Mouse (Mus musculus): Measurements from ENCODE around the gene Brsk1. TPM values are rescaled to one million over a fixed set of nuclear protein-coding genes. Genes with fewer than 3 reads are reported as not detected.
A peak's percentile ranks its signal among the peaks of the same experiment; 100 is the strongest.

Gene Brsk1
- polyA plus RNA-seq, 1 experiment from 2014 or later: 6.2 TPM

DNA sequence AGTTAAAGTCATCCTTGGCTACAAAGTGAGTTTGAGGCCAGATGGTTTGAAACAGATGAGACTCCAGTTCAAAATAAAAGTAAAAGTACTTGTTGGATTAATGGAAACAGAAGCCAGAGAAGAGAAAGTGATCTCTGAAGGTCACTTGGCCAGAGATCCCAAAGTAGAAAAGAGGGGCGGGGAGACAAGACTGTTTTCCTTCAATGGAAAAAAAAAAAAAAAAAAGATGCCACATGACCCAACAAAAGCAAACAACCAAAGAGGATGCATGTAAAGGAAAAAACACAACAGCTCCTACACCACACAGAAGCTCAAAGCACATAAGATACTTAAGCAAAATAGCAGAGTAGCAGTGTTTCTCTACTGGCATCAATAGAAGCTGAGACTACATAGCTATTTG is 34.5 kb upstream of the Brsk1 start:
- peak overlapping the region; percentile 98; the same call in 1 of the 2 replicates for H3K4me2 ChIP-seq
- no peaks in the 10 kb centered on the region for H3K27me3 ChIP-seq
- H3K9ac ChIP-seq: 0 out of 2 replicates have a peak overlapping the region, but pooled peaks have one; percentile 32
- no peak overlapping the region for H3K27ac ChIP-seq (replicated peaks)
- ATAC-seq (ENCODE audit: low read depth): no peak
- no peak overlapping the region for H3K4me3 ChIP-seq
- 72% methylated on average over 1 of the region's 1 CpGs for WGBS
- H3K9me3 ChIP-seq: no peaks in the 10 kb centered on the region
- H3K36me3 ChIP-seq: peaks cover 16% of the 10 kb centered on the region; the same call in 1 of the 2 replicates
- H3K4me1 ChIP-seq (replicated peaks): peaks cover 82% of the 10 kb centered on the region

DNA sequence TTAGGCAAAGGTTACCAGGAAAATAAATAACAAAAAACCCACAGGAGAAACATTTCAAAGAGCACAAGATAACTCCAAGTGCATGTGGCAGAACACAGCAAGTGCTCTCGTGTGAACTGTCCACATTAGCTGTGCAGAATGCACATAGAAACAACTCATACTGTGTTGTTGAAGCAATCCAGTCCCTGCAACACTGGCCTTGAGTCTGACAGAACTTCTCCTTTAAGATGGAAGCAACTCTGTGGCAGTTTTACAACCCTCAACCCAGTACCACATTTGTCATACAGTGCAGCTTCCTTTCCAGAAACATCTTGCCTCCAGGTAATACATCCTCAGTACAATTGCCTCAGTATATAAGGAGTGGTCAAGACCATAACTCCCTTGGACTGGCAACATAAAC is 33.6 kb upstream of the Brsk1 start:
- WGBS: 68% methylated on average over 1 of the region's 1 CpGs
- Histone ChIP-seq H3K4me3 (peak overlapping the region; percentile 90), H3K4me1 (replicated peaks) (peaks cover 75% of the 10 kb centered on the region), H3K27me3 (no peaks in the 10 kb centered on the region), H3K9ac (peak overlapping the region; percentile 96), H3K9me3 (no peaks in the 10 kb centered on the region), H3K4me2 (peak overlapping the region; percentile 98), H3K36me3 (0 out of 2 replicates have a peak, but pooled peaks cover 10% of the 10 kb centered on the region), H3K27ac (replicated peaks) (no peak overlapping the region)
- ATAC-seq (ENCODE audit: low read depth): no peak

DNA sequence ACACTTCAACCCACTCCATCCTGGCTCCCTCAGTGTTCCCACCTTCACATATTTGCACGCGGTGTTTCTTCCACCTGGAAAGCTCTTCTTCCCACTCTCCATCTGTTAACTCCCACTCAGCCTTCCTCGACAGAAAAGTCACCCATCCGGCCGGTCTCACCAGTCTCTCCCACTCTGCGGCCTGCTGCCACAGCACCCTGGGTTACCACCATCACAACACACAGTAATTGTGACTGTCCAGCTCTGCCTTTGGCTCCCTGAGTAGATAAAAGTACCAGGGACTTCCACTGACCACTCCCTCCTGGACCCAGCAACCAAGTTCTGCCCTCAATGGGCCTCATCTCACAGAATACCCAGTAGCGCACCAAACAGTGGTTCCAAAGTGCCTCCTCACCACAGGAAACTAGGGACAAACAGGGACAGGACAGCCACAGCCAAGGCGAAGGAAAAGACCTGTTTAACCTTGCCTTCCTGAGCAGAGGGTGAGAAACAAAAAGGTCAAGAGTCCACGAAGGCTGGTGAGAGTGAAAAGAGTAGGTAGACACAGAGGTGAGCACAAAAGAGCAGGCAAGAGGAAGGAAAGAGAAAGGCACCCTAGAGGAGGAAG is 32.8 kb upstream of the Brsk1 start:
- H3K27ac ChIP-seq (replicated peaks): peak overlapping the region; percentile 97

DNA sequence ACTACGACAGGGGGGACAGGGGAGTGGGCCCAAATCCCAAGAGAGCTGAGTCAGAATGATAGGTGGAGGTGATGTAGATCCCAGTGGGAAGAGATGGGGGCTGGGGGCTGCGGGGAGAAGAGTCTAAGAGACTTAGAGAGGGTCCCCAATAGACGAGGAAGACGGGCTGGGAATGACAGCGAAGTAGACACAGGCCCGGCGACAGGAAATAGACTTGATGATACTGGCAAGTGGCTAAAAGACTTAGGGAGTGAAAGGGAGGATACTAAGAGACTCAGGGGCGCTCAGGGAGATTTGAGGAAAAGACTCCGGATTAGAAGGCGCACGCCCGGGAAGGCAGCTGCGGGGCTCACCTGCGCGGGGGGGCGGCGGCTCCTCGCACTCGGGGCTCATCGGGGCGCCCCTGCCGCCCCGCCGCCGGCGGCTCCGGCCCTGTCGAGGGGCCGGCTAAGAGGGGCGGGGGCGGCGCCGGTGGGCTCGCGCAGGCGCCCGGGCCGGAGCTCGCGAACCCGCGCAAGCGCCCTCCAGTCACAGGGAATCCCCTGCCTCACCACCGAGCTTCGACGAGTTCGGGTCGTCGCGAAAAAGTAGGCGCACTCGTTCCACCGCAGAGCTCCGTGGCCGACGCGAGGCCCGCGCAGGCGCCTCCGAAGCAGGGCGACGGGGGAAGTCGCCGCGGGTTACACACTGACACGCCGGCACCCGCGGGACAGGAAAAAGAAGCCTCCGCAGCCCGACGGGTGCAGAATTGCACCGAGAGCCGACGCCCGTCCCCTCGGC is 32.1 kb upstream of the Brsk1 start:
- H3K27me3 ChIP-seq: no peaks in the 10 kb centered on the region
- H3K9me3 ChIP-seq: no peaks in the 10 kb centered on the region
- peaks cover 61% of the 10 kb centered on the region for H3K4me1 ChIP-seq (replicated peaks)
- H3K9ac ChIP-seq: peak overlapping the region; percentile 96
- H3K36me3 ChIP-seq: peaks cover 13% of the 10 kb centered on the region
- H3K4me2 ChIP-seq: peak overlapping the region; percentile 98
- peak; percentile 83 for ATAC-seq (ENCODE audit: low read depth)
- peak overlapping the region; percentile 97 for H3K27ac ChIP-seq (replicated peaks)
- H3K4me3 ChIP-seq: peak overlapping the region; percentile 90
- under 1% methylated on average over 74 of the region's 78 CpGs for WGBS

More for the DNA sequence above, 32.8 kb upstream of the Brsk1 start:
- Histone ChIP-seq H3K4me1 (replicated peaks) (peaks cover 67% of the 10 kb centered on the region), H3K27me3 (no peaks in the 10 kb centered on the region), H3K4me2 (peak overlapping the region; percentile 98), H3K36me3 (0 out of 2 replicates have a peak, but pooled peaks cover 16% of the 10 kb centered on the region), H3K9ac (peak overlapping the region; percentile 96), H3K4me3 (peak overlapping the region; percentile 90), H3K9me3 (no peaks in the 10 kb centered on the region)
- no peak for ATAC-seq (ENCODE audit: low read depth)
- WGBS: 55% methylated on average over 9 of the region's 9 CpGs

DNA sequence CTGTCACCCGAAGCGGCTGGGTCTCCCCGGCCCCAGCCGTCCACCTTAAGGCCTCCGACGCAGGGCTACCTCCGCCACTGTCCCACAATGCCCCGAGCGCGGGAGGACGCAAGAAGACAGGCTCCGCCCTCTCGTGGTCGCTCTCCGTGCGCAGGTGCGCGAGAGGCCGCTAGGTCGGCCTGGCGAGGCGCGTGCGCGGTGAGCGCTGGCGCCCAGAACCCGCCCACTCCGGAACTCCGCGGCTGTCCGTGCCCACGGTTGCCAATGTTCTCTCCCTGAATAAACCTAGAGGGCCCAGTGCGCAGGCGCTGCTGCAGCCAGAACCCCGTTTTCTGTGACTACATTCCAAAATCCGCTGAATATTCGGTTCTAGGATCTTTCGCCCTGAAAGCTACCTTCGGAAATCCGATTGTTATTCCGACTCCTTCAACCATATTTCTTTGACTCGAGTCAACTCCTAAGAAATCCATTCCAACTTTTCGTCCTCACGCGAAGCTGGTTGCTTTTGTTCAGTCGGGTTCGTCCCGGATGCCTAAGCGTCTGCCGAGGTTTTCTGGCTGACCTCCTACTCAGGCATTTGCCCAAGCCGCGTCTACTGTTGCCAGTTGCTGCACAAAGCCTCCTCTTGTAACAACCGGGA is 31.4 kb upstream of the Brsk1 start, which contains the start of gene Ppp6r1:
TSS of gene Ppp6r1 (minus strand) at position 108 of the 640 bp plus-strand sequence.
- peaks cover 54% of the 10 kb centered on the region for H3K4me1 ChIP-seq (replicated peaks)
- H3K36me3 ChIP-seq: peaks cover 17% of the 10 kb centered on the region
- no peaks in the 10 kb centered on the region for H3K27me3 ChIP-seq
- H3K4me2 ChIP-seq: peak within 1 kb of the TSS; percentile 98
- peak within 1 kb of the TSS; percentile 97 for H3K27ac ChIP-seq (replicated peaks)
- no peaks in the 10 kb centered on the region for H3K9me3 ChIP-seq
- ATAC-seq (ENCODE audit: low read depth): peak; percentile 97
- WGBS: under 1% methylated on average over 54 of the region's 54 CpGs
- peak within 1 kb of the TSS; percentile 90 for H3K4me3 ChIP-seq
- H3K9ac ChIP-seq: peak within 1 kb of the TSS; percentile 96

DNA sequence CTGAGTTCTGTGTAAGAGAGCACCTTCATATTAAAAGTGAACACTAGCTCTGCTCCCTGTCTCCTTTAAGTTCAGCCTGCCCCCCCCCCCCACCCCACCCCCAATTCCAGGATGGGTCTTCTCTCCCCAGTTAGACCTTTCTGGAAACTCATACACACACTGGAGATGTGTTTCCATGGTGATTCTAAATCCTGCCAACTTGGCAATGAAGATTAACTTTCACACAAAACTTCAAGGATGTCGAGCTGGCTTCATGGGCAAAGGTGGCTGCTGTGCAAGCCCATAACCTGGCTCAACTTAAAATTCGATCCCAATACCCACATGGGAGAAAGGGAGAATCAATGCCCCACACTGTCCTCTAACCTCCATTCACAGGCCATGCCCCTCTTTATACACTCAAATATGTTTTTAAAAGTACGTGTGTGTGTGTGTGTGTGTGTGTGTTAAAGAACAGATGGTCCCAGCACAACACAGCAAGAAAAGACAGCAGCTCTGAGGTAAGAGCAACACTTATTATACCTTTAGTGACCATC is 30.4 kb upstream of the Brsk1 start:
- peak overlapping the region; percentile 96 for H3K9ac ChIP-seq
- H3K27ac ChIP-seq (replicated peaks): peak overlapping the region; percentile 97
- no peak for ATAC-seq (ENCODE audit: low read depth)
- peak overlapping the region; percentile 98 for H3K4me2 ChIP-seq
- H3K36me3 ChIP-seq: peaks cover 24% of the 10 kb centered on the region
- H3K27me3 ChIP-seq: no peaks in the 10 kb centered on the region
- H3K4me1 ChIP-seq (replicated peaks): peaks cover 44% of the 10 kb centered on the region
- H3K9me3 ChIP-seq: no peaks in the 10 kb centered on the region
- WGBS: 64% methylated on average over 3 of the region's 3 CpGs
- peak overlapping the region; percentile 90 for H3K4me3 ChIP-seq

DNA sequence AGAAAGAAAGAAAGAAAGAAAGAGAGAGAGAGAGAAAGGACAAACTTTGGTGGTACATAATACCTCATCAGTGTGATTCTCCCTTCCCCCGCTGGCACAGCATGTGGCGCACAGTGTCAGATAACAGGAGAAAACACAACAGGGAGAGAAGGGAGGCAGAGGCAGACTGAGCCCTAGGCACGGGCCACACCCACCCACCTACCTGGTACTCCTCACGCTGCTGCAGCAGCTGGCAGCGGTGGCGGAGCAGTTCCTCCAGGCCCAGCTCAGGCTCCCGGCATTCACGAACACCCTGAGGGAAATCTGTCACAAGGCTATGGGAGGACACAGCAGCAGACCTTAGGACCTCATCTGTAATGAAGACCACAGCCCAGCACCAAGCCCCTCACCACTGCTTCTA is 27.2 kb upstream of the Brsk1 start:
- Histone ChIP-seq H3K27ac (replicated peaks) (no peak overlapping the region), H3K4me2 (no peak overlapping the region), H3K4me3 (no peak overlapping the region), H3K9ac (no peak overlapping the region), H3K27me3 (no peaks in the 10 kb centered on the region), H3K9me3 (no peaks in the 10 kb centered on the region), H3K4me1 (replicated peaks) (peaks cover 13% of the 10 kb centered on the region), H3K36me3 (peaks cover 46% of the 10 kb centered on the region)
- ATAC-seq (ENCODE audit: low read depth): no peak
- 82% methylated on average over 8 of the region's 8 CpGs for WGBS

DNA sequence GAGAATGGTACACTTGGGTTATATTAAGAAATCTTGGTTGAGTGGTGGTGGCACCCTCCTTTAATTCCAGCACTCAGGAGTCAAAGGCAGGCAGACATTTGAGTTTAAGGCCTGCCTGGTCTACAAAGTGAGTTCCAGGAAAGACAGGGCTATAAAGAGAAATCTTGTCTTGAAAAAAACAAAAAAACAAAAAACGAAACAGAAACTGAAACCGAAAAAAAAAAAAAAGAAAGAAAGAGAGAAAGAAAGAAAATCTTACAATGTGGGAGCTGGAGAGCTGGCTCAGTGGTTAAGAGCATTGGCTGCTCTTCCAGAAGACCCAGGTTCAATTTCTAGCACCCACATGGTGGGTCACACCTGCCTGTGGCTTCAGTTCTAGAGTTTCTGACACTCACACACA is 26.7 kb upstream of the Brsk1 start:
- peaks cover 52% of the 10 kb centered on the region for H3K36me3 ChIP-seq
- H3K9me3 ChIP-seq: no peaks in the 10 kb centered on the region
- H3K4me1 ChIP-seq (replicated peaks): peaks cover 13% of the 10 kb centered on the region
- H3K4me2 ChIP-seq: no peak overlapping the region
- H3K27ac ChIP-seq (replicated peaks): no peak overlapping the region
- 83% methylated on average over 2 of the region's 2 CpGs for WGBS
- ATAC-seq (ENCODE audit: low read depth): no peak
- H3K4me3 ChIP-seq: no peak overlapping the region
- H3K27me3 ChIP-seq: no peaks in the 10 kb centered on the region
- no peak overlapping the region for H3K9ac ChIP-seq

DNA sequence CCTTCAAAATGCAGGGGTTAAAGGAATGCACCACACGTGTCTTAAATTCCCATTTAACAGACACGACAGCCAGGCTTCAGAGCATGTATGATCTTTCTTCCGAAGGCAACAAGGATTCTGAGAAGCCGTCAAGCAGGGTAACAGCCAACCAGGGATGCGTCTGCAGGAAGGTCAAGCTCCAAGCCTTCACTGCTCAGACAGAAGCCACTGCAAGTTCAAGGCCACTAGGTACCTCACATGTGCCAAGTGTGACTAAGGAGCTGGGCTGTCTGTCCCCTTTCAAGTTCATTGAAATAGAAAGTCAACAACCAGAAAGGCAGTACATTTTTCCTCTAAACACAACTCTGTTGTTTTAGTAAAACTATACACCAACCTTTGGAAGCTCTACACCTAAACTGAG is 23.5 kb upstream of the Brsk1 start:
- 96% methylated on average over 5 of the region's 5 CpGs for WGBS
- ATAC-seq (ENCODE audit: low read depth): no peak
- peaks cover 80% of the 10 kb centered on the region for H3K36me3 ChIP-seq
- H3K27me3 ChIP-seq: no peaks in the 10 kb centered on the region
- no peak overlapping the region for H3K4me2 ChIP-seq
- H3K9me3 ChIP-seq: no peaks in the 10 kb centered on the region
- H3K4me3 ChIP-seq: no peak overlapping the region
- H3K9ac ChIP-seq: no peak overlapping the region
- H3K27ac ChIP-seq (replicated peaks): no peak overlapping the region
- peaks cover 8% of the 10 kb centered on the region for H3K4me1 ChIP-seq (replicated peaks)

DNA sequence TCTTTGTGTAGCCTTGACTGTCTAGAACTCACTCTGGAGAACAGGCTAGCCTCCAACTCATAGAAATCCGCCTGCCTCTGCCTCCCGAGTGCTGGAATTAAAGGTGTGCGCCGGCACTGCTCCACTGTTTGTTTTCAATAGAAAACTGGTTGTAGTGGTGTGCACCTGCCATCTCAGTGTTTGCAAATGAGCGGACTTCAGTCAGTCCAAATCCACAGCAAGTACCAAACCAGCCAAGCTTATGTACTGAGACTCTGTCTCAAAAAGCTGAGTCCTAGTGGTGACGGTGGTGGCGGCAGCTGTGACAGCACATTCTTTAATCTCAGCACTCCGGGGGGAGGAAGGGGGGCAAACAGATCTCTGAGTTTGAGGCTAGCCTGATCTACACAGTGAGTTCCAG is 21.9 kb upstream of the Brsk1 start:
- no peak overlapping the region for H3K4me2 ChIP-seq
- H3K9me3 ChIP-seq: no peaks in the 10 kb centered on the region
- H3K9ac ChIP-seq: no peak overlapping the region
- no peak overlapping the region for H3K4me3 ChIP-seq
- H3K4me1 ChIP-seq (replicated peaks): peaks cover 14% of the 10 kb centered on the region
- 96% methylated on average over 8 of the region's 8 CpGs for WGBS
- no peak overlapping the region for H3K27ac ChIP-seq (replicated peaks)
- no peaks in the 10 kb centered on the region for H3K27me3 ChIP-seq
- H3K36me3 ChIP-seq: peaks cover 74% of the 10 kb centered on the region
- no peak for ATAC-seq (ENCODE audit: low read depth)

DNA sequence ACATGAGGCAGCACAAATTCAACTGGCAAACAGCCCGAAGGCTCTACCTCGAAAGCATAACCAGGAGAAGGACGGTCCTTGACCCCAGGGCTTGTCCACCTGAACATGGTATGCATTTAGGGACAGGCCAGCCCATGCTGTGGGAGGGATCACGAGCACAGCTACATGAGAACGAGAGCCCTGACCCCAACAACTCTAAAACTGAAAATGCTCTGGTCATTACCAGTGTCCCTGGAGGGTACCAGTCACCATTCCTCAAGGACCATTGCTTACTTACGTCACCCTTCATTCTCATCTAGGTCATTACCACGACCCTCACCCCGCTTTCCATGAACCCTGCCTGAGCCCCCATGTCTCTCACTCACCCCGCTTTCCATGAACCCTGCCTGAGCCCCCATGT is 21.2 kb upstream of the Brsk1 start:
- peaks cover 75% of the 10 kb centered on the region for H3K36me3 ChIP-seq
- no peak overlapping the region for H3K4me3 ChIP-seq
- WGBS: 96% methylated on average over 9 of the region's 9 CpGs
- no peaks in the 10 kb centered on the region for H3K27me3 ChIP-seq
- H3K4me2 ChIP-seq: no peak overlapping the region
- peaks cover 14% of the 10 kb centered on the region for H3K4me1 ChIP-seq (replicated peaks)
- no peaks in the 10 kb centered on the region for H3K9me3 ChIP-seq
- no peak overlapping the region for H3K9ac ChIP-seq
- H3K27ac ChIP-seq (replicated peaks): no peak overlapping the region
- ATAC-seq (ENCODE audit: low read depth): no peak
